Mouse (Mus musculus): ENCODE data around the gene Gadl1. TPM values are rescaled to one million over a fixed set of nuclear protein-coding genes. Genes with fewer than 3 reads are reported as not detected.

Gadl1 gene
- polyA plus RNA-seq, 2 experiments from 2014 or later, result 0.28 to 0.29 TPM

DNA sequence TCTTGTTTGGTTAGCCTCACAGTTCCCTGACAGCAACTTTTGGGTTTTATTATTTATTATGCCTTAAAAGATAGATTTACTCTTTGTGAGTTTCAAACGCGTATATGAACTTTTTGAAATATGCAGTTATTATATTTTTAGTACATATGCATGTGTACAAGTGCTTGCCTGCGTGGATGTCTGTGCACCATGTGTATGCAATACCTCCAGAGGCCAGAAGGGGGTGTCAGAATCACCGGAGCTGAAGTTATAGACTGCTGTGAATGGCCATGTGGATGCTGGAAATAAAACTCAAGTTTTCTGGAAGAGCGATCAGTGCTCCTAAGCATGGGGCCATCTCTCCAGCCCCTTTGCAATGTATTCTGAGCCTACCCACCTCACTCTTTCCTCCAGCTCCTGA, 28.7 kb downstream of the Gadl1 start:
- ATAC-seq, result no peak

DNA sequence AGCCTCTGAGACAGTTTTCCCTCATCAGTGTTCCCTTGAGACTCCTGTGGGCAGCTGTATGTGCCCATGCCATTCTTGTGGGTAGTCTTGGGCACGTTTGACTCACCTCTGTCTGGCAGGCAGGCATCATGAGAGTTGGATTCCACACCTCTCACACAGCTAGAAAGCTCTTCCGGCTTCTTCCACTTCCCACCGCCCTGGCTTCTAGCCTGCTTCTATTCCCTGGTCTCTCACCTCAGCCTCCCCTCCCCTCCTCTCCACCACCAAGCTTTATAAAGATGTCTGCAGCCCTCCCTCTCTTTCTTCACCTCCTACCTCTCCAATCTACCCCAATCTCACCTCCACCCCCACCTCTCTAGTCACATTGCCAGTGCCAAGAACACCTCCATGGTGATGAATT, 30.2 kb downstream of the Gadl1 start:
- ATAC-seq, result no peak

DNA sequence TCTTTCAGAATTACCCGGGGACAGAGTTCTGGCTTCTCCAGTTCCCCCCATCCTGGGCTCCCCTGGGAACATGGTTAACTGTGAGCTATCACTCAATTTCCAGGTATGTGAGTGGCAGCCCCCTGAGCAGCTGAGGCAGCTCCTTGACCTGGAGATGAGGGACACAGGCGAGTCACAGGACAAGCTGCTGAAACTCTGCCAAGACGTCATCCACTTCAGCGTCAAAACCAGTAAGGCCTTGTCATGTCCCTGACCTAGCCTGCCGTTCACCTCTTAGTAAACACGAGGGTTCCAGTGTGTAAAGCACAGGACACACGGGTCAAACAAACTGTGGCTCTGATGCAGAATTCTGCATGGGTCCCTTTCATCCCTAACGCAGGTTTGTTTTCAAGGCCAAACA, 31.9 kb downstream of the Gadl1 start:
- ATAC-seq, result no peak

DNA sequence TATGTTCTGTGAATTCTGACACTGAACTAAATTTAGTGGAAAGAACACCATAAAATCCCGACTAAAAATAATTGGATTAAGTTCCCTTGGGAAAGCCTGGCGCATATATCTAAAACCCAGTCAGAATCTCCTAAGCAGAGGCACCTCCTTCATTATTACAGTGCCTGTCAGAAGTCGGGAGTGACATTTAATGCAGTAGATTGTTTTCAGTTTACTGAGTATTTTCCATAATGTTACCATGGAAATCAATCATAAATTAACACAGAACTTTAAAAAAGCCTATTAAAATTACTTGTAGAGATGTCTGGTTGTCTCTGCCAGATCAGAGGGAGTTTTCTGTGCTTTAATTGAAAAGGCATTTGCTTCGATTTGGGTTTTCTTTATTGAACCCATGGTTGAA, 33.2 kb downstream of the Gadl1 start:
- ATAC-seq, result no peak

DNA sequence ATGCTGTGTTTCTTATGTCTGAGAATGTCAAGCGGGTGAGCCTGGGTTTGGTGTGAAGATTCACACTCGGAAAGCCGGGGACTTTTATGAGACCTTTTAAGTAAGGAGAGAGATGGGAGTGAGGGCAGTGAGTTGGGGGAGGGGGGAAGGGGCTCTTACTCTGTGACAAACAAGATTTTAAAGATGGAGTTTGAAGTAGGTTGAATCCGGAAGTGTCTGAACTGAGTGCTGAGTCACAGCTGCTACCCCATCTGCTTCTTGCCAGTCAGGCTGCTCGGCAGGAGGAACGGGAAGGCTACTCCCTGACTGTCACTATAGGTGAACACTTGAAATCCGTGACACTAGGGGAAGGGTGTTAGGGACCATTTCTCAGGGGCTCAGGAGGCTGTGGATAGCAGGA, 33.7 kb downstream of the Gadl1 start:
- ATAC-seq, result no peak

DNA sequence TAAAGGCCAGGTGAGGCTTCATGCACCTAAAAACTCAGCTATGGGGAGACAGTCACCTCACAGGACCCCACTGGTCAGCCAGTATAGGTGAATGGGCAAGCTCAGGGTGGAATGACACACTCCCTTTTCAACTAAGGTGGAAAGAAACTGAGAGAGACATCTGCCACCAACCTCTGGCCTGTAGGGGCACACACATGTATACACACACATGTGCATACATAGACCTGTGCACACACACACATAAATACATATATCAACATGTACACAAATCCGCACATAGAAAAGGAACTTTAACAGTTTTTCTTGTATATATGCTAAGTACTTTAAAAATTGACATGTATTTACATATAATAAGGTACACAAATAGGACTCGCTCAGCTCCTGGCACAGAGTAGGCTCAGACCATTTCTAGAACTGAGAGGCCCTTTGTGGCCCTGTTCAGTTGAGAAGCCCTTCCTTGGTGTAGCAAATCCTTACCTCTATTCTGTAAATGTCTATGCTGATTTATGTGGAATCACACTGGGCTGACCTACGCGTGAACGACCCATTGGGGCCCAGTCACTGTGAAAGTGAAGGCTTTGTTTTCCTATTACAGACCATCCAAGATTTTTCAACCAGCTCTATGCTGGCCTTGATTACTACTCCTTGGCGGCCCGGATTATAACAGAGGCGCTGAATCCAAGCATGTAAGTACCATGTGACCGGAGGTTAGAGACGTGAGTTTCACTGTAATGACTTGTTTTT, 34.5 kb downstream of the Gadl1 start:
- no peak for ATAC-seq

DNA sequence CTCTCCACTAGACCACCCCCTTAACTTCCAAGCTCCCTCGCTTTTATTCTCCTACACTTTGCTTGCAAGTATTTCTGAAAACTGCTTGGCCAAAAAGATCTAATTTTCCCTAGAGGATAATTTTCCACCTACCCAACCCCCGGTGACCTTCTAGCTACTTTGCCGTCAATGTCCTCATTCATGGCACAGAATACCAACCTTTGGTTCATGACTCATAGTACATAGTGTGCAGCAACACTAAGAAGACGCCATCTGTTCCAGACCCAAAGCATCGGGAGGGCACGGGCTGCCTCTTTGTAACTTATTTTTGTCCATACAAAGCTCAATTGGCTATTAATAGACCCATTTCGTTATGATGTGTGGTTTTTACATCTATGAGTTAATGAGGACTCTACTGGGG, 55.8 kb downstream of the Gadl1 start:
- ATAC-seq, result no peak

DNA sequence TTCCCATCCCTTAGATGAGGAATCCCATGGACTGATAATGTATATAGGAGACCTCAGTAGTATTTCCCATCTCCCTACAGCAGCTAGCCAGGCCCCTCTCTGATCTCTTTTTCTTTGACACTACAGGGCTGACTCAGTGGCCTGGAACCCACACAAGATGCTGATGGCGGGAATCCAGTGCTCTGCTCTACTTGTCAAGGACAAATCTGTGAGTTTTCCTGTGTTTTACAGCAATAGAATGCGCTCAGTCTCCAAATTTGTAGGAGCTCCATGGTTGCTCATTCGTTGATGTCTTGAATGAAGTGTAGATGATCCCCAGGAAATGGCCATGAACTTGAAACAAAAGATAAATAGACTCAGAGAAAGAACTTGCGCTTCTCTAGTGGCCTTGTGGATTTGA, 56.9 kb downstream of the Gadl1 start:
- no peak for ATAC-seq

DNA sequence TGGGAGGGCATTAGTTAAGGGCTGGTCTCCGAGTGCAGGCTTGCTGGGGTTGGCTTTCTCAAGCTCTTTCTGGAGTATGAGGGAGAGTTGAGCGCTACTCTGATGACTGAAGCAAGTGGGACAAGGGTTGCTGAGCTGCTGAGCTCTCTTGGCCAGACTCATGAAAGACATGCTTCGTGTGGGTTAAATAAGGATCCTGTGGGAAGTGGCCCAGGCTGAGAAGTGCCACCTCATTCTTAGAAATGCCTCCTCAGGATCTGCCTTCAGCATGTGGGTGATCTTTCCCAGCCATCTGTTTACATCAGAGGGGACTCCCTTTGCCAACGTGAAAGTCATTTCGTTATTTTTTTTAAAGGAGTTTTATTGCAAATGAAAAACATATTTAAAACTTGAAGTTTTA, 57.5 kb downstream of the Gadl1 start:
- no peak for ATAC-seq

DNA sequence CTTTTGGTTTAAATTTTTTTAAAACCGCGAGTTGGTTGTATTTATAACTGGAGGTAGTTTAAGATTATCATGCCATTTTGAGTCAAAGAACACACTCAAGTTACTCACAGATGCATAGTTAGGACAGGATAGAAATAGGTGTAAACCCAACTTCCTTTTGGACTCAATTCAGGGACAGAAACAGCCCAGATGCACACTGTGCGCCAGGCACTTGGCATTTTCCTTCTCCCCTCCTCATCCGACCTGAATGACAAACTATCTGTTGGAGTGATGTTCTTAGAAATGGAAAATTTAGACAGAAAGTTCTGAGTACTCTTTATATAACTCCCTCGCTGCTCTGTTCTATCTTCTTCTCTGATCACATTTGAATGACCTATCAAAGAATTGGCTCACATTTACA, 58.4 kb downstream of the Gadl1 start:
- ATAC-seq, result no peak

DNA sequence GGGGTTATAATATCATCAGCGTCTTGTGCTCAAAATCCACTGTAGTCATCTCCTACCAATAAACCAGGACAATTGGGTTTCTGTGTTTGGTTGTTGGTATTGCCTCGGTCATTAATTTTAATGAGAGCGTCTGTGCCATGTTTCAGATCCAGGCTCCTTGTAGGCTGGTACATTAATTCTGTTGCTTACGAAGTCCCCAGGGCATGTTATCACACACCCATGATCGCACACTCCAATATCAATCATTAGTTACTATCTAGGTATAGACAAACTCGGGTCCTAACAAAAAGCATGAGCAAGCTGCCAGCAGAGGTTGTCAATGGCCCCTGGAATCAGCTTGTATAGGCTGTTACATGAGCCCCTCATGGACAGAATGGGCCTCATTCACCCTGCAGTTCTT, 67.6 kb downstream of the Gadl1 start:
- no peak for ATAC-seq

DNA sequence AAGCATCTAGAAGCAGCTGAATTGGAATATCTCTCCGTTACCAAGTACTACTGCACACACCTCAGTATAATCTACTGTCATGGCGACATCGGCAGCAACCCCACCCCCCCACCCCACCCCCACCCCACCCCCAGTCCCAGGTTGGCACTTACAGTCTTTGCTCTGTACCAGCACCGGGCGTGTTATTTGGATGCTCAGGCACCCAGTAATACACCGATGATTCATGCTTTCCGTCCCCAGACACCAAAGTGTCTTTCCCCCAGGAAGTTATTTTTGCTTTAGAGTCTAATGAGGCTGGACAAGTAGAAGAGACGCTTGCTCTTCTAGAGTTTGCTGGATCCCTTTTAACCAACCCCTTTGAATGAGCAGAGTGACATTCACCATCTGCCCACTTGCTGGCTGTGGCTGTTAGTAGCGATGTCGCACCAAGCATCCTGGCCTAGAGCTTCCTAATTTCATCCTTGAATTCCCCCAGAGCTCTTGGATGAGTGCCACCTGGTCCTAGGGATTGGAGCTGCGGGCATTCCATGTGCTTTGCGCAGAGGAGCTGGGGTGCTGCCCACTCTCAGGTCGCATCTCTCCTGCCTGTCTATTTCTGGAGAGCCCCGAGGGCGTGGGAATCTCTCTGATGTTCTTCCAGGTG, 68.5 kb downstream of the Gadl1 start:
- no peak for ATAC-seq

DNA sequence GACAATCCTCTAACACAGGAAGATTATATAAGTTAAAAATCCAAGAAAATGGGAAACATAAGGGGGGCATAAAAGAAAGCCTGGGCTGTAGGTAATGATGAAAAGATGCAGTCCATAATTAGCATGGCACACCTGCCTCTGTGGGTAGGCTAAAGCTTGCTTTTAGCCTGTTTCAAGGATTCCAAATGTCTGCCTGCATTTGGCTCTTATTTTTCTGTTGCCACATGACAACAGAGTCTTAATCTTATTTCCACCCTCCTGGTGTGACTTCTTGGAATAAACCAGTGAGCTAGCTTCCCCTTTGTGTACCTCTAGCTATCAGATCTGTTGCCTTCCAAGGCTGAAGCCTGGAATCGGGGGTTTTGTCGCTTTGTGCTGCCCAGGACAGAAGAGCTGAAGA, 69.2 kb downstream of the Gadl1 start:
- ATAC-seq, result no peak

DNA sequence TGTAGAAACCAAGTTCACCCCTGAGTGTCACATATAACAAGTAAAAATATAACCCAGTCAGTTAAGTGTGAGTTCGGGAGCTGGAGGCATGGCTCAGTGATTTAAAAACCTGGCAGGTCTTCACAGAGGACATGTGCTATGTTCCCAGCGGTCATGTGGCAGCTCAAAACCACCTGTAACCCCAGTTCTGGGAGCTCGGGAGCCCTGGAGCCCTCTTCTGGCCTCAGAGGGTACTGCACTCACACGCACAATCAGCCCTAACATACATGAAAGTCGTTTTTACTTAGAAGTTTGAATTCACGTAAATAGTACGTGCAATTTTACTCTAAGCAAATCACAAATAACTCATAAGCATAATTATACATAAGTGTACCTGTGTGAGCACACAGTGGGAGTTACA, 81.4 kb downstream of the Gadl1 start:
- ATAC-seq, result no peak

DNA sequence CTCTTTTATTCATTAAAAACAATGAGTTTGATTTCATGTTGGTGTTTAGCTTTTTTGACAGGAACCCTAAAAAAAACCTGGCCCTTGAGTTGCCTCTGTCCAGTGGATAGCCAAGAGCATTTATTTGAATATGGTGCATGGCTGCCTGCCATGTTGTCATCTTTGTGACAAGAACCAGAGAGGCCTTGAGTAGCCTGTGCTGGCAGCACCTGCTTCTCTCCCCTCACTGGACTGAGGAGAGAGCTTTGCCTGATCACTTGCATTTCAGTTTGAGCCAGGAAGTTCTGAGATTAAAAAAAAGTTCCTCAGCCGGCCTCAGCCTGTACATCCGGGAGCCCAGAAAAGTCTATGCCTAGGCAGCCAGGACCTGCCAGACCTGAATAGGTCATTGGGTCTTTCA, 85.5 kb downstream of the Gadl1 start:
- no peak for ATAC-seq

DNA sequence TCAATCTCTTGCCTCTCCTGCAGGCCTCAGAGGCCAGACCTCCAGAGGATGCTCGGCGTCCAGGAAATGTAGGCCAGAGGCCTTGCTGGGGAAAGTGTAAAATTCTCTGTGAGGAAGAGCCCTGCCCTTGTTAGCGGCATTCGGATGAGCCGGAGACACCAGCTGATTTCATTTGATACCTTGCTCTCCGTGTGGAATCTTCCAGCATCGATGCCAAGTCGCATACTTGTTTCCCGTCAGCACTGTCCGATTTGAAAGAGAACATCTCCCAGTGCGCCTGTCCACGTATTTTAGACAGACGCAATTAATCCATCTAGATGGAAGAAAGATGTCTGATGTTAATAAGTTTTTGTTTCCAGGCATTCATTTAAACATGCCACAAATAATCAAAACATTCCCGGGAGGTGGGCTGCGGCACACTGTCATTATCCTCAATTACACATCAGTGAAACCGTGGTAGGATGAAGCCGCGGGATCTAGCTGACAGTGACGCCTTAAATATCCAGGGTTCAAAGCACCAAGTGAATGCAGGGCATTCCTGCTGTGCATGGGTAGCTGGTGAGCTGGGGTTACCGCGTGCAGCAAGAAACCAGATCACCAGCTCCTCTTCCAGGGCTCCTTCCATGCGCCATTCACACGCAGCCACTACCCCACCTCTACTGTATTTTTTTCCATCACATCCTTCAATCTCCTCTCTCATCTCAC, 86.8 kb downstream of the Gadl1 start:
- ATAC-seq, result no peak

DNA sequence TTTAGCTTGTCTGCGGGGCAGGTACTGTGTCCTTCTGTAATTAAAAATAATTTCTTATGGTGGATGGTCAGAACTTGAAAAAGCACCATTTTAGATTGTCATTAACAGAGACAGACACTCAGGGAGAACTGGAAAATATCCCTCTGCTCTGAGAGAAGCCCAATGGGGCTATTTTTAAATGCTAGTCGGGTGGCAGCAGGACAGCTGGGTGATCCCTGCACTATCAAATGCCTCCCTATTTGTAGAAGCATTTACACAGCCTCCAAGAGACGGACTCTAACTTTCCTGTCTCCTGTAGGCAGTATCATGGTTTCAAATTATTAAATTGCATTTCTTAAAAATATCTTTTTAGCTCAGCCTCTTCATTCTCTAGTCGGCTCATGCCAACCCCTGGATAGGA, 89.1 kb downstream of the Gadl1 start:
- ATAC-seq, result no peak

DNA sequence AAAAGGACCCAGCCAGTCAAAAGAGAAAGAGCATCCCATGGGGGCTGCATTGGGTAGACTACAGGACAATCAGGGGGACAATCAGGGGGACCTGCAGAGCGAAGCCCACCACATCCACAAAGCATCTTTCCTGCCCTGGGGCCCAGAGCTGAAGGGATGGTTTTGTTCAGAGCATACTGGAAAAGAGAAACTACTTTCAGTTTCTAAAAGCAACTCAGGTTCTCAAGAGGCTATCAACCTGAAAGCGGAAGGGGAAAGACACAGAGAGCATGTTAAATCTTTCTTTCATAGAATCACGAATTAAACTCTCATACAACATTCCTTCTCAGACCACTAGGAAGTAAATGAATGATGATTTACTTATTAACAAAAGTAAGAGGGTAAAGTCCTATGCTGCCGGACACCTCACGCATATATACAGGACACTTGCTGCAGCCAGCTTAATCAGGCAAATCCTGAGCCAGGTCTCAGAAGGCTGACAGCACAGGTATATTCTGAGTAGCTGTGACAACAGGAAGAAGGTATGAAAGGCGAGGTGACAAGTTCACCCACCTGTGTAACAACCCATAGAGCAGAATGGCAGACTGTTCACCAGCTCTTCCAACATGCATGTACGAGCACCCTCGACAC, 90.2 kb downstream of the Gadl1 start:
- ATAC-seq, result no peak

DNA sequence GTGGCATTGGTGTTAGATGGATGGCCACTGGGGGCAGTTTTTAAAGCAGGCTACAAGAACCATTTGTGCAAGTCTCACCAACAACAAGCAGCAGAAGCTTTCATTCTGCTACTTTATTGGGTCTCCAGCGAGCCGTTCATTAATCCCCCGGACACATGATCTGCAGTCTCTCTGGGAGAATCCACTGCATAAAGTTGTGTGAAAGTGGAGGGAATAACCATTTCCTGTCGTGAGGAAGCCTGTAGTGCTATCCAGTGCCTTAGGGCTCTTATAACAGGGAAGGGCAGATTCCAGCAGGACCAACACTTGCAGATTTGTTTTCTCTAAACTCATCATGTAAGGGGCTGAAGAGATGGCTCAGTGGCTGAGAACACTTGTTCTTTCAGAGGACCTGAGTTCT, 104.7 kb downstream of the Gadl1 start:
- ATAC-seq, result no peak

DNA sequence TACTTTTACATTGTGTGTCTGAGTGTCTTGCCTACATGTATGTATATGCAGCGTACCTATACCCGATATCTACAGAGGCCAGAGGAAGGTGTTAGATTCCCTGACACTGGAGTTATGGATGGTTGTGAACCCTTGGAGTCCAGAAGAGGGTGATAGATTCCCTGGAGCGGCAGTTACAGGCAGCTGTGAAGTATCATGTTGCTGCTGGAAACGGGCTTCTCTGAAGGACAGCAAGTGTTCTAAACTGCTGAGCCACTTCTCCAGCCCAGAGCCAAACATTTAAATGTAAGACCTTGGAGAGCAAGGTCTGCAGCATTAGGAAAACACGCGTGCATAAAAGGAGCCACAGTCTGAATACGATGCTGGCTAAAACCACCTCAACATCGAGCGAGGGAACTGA, 107.0 kb downstream of the Gadl1 start:
- no peak for ATAC-seq

DNA sequence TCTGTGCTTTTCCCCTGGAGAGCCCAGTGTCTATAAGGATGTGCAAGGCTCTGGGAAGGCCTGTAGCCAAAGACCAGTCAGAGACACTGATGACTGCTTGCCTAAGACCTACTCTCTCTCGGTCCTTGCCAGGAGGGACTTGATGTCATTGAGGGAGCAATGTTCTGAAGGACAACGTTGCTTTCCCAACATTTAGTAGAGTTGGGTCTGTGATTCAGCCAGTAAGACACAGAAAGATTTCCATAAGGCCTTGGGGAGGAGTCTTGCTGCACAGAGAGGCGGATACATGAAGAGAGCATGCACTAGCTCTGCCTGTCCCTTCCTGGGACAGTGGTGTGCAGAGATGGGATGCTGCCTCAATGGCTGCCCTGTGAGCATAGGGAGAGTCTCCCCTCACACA, 107.8 kb downstream of the Gadl1 start:
- no peak for ATAC-seq

DNA sequence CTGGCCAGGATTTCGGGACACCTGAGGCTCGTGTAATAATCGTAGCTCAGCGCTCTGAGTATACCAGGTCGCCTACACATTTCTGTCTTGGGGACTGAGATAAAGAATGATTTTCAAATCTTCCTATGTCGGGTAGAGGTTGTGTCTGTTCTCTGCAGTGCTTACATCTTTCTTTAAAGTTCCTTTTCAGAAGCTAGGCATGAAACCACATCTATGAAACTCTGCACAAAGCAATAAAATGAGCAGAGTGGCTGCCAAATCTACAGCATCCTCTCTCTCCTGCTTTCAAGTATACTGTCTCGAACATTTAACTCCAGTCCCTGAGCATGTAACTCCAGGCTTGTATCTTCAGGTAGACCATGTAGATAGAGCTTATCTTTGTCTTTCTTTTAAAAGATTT, 109.3 kb downstream of the Gadl1 start:
- no peak for ATAC-seq

DNA sequence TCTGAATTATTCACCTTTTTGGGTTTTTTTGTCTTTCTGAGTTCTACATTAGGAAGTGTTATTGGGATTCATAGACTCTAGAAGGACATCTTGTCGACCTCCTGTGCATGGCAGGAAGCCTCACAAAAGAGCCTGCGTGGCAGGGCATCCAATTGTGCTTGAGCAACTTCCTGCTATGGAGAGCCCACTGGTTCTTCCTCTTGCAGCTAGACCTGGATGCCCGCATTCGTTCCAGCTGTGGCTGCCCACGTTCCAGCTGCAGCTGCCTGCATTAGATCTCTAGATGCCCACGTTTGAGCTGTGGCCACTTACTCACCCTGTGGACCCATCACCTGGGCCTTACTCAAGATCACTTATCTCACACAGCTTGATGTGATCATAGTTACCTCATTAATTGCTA, 116.1 kb downstream of the Gadl1 start:
- ATAC-seq, result no peak

DNA sequence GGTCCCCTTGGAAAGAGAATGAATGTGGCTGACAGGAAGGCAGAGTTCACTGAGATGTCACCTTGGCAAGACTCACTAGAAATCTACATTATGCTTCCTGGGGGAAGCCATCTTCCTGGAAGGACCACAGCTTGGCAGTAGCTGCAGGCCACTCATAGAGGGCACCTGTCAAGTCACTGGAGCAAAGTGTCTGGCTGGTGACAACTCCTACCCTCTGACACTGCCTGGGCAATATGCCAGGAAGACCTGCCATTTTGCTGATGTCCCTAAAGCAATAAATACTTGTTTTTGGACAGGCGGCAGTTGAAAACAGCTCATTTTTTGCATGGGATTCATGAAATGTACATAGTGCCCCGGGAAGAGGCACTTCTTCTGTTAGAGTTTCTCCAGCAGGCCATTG, 119.8 kb downstream of the Gadl1 start:
- ATAC-seq, result no peak
